Mouse (Mus musculus) brain, embryonic 14.5 days (tissue): ENCODE measurements around the gene 1700011L22Rik. TPM values are rescaled to one million over a fixed set of nuclear protein-coding genes. Genes with fewer than 3 reads are reported as not detected.
A peak's percentile ranks its signal among the peaks of the same experiment; 100 is the strongest.

Experiments used
- DNase-seq: peaks from one replicate; pipeline ENCODE4 v3.0.0-alpha.2; 2011; ENCODE audit warnings: low read depth
- CTCF ChIP-seq: fragments of 200-500 bp; IDR thresholded peaks from 2 replicates; pipeline ENCODE4 v1.5.1; 2012; ENCODE audit warnings: inconsistent platforms, mild to moderate bottlenecking, moderate library complexity, borderline replicate concordance; ENCODE audit not compliant: insufficient read depth, insufficient read length; ENCODE audit errors: extremely low read depth
- POLR2A ChIP-seq: fragments of 200-500 bp; IDR thresholded peaks from 2 replicates; pipeline ENCODE4 v1.6.1; 2012; ENCODE audit warnings: mild to moderate bottlenecking, inconsistent platforms, borderline replicate concordance; ENCODE audit not compliant: poor library complexity, insufficient read depth, insufficient read length, severe bottlenecking; ENCODE audit errors: extremely low read depth
- polyA plus RNA-seq: library from polyadenylated mRNA; depleted of rRNA; stranded (reverse); fragments of >200 nt; gene quantifications from 2 replicates; pipeline ENCODE4 v1.2.3, GENCODE M21; 2012

The 1700011L22Rik gene
- polyA plus RNA-seq, 1 experiment, result not detected

DNA sequence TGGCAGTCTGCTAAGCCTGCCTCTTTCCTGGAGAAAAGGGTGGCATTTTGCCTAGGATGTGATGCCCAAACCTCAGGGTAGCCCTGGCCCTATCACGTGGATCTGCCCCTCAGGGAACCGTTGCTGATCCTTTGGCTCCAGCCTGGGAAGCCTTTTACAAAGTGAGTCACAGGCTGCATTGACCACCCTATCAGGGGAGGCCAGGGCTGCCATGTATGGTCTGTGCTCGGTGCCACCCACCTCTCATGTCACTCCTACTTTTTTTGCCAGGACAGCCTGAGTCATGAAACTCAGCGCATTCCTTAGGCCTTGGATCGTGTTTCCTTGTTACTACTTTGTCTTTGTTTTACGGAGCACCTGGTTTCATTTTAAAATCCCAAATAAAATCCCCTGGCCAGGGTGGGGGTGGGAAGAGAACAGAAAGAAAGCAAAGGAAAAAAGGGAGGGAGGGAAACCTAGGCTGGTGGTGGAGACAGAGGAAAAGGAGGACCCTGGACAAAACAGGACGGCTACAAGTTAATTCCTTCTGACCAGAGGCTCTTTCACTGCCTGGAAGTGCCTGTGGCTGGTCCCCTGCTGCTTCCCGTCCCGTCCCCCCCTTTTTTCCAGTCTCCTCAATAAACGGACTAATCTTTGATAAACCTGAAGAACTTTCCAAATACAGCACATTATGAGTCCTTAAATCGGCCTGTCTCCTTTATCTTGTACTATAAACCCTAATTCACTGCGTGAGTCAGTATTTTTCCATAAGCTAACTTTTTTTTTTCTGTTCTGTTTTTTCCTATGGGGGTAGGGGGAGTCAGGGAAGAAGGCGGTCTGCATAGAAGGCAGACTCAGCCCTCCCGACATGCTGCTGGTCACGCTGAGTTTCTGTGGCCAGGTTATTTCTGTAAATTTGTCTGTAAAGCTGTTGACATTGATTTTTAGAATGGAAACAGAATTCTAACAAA is 39.4 kb downstream of the 1700011L22Rik start:
- peak; percentile 83 for DNase-seq
- TF ChIP-seq CTCF (no peak), POLR2A (no peak)

DNA sequence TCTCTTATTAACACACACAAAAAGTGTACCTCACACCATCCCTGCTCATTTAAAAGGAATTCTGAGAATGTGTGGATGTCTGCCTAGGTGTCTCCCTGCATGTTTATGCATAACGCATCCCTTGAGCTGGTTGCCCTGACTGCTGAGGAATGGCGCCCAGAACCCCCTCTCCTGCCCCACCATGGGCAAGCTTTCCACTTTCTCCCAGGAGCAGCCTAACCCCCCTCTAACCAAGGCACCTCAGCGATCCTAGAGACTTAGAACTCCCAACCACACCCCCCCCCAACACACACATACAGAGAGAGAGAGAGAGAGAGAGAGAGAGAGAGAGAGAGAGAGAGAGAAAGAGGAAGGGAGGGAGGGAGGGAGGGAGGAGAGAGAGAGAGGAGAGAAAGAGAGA is 40.2 kb downstream of the 1700011L22Rik start:
- TF ChIP-seq CTCF (no peak), POLR2A (no peak)

DNA sequence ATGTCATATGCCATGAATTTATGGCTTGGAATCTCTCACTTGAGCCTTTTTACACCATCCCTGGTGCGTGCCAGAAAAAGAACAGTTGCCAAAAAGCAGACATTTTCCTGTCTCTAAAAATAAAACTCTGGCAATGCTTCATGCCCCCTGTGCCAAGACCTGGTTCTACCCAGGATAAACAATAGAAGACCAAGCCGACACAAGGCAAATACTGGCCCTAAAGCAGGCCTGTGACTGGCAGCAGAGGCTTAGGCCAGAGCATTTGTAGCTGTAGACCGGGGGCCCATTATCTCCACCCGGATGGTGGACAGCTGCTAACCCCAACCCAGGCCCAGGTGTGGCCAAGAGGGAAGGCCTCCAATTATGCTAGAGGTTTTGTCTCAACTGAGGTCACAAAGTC is 41.5 kb downstream of the 1700011L22Rik start:
- DNase-seq, result peak; percentile 66
- no peak for TF ChIP-seq POLR2A

More for the DNA sequence above, 40.2 kb downstream of the 1700011L22Rik start:
- DNase-seq, result peak; percentile 17

- DNase-seq, result peak; percentile 47
- no peak for TF ChIP-seq CTCF
- TF ChIP-seq POLR2A, result no peak
These were observed 46.8 kb downstream of the 1700011L22Rik start for GRCm38 (mm10) chr8:79201446-79202147.

DNA sequence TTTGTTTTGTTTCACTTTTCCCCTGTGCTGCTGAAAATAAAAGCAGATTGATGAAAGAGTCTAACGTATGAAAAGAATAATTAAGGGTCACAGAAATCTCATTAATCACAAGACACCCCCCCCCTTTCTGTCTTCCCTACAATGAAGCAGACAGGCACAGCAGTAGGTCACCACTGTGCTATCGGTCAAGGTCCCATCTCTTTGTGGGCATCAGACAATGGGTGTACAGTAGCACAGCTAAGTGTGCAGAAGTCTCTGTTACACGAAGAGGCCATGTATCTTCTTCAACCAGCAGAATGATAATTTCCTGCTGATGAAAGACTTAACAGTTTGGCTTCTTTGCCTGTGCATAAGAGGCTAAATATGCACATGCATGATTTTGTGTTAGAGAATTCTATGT is 49.7 kb downstream of the 1700011L22Rik start:
- TF ChIP-seq POLR2A (no peak), CTCF (no peak)
- no peak for DNase-seq

DNA sequence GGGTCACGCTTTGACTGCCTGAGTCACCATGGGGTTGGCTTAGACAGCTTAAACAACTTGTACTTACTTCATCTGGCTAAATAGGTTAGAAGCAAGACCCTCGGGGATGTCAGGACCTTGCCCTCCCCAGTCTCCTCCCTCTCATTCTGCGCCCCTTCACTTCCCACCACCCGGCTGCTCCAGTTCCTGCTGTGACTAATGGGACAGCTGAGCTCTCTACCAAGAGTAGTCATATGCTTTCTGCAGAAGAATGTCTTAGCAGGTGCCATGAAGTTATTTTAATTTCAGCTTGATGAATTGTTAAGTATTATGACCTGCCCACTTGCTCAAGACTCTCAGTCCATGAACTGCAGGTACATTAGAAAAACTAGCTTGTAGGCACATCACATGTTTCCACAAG is 51.9 kb downstream of the 1700011L22Rik start:
- no peak for TF ChIP-seq POLR2A
- no peak for TF ChIP-seq CTCF
- no peak for DNase-seq

DNA sequence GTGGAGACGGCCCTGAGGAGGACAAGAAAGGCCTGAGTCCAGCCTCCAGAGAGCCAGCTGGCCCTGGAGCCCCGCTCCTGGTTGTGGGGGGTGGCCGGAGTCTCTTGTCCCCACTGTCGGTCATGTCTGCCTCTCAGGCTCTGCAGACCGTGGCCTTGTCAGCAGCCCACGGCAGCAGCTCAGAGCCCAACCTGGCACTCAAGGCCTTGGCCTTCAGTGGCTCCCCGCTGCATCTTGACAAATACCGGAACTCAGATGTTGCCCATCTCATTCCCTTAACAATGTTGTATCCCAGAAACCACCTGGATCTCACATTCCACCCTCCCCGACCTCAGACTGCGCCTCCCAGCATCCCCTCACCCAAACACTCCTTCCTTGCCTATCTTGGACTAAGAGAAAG is 58.3 kb downstream of the 1700011L22Rik start:
- no peak for TF ChIP-seq CTCF
- TF ChIP-seq POLR2A, result no peak

DNA sequence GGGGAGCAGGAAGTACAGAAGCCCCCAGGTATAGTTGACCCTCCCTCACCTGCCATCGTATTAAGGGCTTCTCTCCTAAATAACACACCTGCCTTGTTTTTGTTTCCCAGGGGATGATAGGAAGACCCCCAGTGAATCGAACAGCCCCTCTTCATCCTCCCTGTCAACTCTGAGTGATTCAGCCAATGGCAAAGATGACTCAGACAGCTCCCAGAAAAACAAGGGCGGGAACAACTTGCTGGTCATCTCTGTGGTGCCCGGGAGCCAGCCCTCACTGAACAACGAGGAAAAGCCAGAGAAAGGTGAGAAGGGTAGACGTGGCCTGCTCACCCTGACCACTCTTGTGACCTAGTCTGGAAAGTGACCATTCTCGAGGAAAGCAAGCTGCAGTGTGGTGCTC is 62.9 kb downstream of the 1700011L22Rik start:
- TF ChIP-seq CTCF, result no peak
- no peak for DNase-seq

More for the DNA sequence above, 58.3 kb downstream of the 1700011L22Rik start:
- DNase-seq, result no peak

- TF ChIP-seq CTCF (no peak), POLR2A (no peak)
- DNase-seq, result no peak
These were observed 68.7 kb downstream of the 1700011L22Rik start for GRCm38 (mm10) chr8:79179678-79180077.

DNA sequence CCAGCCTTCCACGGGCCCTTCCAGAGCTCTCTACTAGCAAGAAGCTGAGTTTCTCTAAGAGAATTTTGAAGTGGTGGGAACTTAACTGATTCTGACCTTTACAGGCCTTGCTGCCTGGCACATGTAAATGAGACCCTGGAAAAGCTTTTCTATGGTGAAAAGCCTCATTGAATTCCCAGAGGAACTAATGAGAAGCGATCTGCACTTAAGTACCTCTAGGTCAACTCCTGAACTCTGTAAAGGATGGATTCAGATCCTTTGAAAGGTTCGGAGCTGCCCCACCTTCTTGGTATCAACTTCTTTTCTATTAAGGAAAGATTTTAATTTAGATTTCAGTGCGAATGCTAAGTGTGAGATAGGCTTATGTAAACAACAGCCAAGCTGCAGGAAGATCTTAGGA is 72.4 kb downstream of the 1700011L22Rik start:
- TF ChIP-seq CTCF (no peak), POLR2A (no peak)
- DNase-seq, result no peak

GRCm38 (mm10) chr8:79173606-79174005 is 74.8 kb downstream of the 1700011L22Rik start:
- DNase-seq, result no peak
- TF ChIP-seq CTCF, result no peak
- no peak for TF ChIP-seq POLR2A
